Mouse (Mus musculus) kidney, adult 2 months (tissue): ENCODE data around the gene Pitpnm1.

Source experiments
- CTCF ChIP-seq: fragments of 200-500 bp; conservative IDR thresholded peaks from 2 replicates; pipeline ENCODE4 v1.5.1; 2011; ENCODE audit warnings: low read depth, mild to moderate bottlenecking, control low read depth, low read length, moderate library complexity, mixed read lengths; ENCODE audit not compliant: insufficient read depth, insufficient read length
- POLR2A ChIP-seq: fragments of 200-500 bp; IDR thresholded peaks from one replicate; pipeline ENCODE4 v1.6.1; 2011; ENCODE audit warnings: low read depth, low read length, control low read depth

DNA sequence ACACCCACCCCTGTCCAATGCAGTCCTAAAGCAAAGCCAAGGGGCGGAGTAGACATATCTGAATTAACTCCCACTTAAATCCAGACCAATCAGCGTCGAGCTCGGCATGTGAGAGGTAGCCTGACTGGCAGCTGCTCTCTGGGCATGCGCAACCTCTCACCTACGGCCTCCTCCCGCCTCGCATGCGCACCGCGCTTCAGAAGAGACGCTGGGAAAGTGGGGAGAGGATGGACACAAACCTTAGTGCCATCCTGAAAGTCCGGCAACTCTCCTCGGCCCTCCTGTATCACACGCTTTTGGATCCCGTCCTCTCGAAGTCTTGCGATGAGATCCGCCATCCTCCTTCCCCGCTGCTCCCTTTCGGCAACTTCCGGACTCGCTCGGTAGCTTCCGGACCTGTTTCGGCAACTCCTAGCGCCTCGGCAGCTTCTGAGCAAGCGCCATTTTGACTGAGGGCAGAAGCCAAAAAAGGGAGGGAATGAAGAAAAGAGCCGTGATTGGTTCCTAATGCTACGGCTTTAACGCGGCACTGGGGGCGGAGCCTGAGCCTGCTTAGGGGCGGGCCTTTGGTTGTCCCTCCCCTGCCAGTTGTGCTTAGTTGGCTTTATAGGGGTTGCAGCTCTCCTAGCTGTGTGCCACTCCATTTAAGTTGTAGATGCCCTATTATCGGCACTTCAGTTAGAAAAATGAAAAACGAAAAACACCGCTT lies 21.5 kb downstream of the Pitpnm1 start:
- TF ChIP-seq POLR2A: no peak
- TF ChIP-seq CTCF: no peak
